Mouse (Mus musculus): ENCODE measurements around the gene Scn3b. TPM values are rescaled to one million over a fixed set of nuclear protein-coding genes. Genes with fewer than 3 reads are reported as not detected.

Gene Scn3b
- polyA plus RNA-seq (2016; fragmentation: Nextera tagmentation; extraction: Ambion mirVana), result 5.4 and 11.7 TPM in 2 replicates

DNA sequence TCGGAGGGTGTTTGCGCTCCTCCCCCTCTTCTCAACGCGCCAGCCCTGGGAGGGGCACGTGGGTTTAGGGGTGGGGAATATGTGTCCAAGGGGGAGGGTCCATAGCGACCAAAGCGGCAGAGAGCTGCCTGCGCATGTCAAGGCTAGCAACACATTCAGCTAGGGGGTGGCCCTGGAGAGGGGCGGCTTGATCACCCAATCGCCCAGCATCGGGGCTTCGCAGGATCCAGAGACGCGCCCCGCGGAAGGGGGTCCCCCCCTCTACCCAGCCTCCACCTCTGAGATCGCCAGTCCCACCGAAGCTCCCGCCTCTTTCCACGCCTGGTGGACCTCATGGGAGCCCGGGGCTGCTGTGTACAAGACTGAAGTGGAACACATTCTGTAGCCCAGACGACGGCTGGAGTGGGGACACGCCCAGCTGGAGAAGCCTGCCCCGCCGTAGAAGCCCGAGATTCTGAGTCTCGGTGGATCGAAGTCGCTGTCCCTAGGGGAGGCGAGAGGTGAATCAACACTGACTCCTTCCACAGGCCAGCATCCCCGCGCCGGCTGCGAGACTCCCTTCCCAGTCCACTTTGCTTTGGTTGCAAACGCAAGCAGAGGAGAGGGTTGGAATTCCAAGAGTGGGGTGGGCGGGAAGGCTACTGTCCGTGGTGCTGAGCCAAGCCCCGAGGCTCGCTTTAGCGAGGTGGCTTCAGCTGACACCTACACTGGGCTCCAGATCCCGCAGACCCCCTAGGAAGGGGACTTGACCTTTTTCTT is at the start of gene Scn3b:
Scn3b (plus strand) TSS at position 115 of the 759 bp plus-strand sequence.
- peak; percentile 67 for DNase-seq (ENCODE audit: low spot score)
- Histone ChIP-seq H3K4me3 (peak within 1 kb of the TSS; percentile 61), H3K27me3 (ENCODE audit: low read depth, poor library complexity, severe bottlenecking) (peaks cover 28% of the 10 kb centered on the region), H3K36me3 (no peaks in the 10 kb centered on the region), H3K4me1 (peaks cover 26% of the 10 kb centered on the region), H3K9me3 (replicated peaks) (no peaks in the 10 kb centered on the region), H3K27ac (replicated peaks) (peak within 1 kb of the TSS; percentile 69)
- under 1% methylated on average over 42 of the region's 42 CpGs for WGBS

DNA sequence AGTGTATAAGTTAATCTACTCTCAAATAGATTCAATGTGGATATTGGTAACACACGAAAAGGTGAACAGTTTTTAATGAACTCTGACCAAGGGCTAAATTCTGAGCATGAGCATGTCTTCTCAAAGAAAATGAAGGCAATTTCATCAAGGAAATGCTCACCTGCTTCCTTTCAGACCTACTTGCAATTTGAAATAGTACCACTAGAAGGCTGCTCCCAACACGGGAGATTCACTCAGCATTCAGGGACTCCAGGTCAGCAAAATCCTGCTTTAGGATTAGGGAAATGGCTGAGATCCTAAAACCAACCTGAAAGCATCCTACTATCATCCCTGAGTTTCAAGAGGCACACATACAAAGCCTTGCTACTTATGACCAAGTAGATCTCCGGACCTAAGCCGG is 44.7 kb upstream of the Scn3b start:
- H3K9me3 ChIP-seq (replicated peaks), result no peaks in the 10 kb centered on the region
- H3K4me3 ChIP-seq, result no peak overlapping the region
- no peak for DNase-seq (ENCODE audit: low spot score)
- no peaks in the 10 kb centered on the region for H3K27me3 ChIP-seq (ENCODE audit: low read depth, poor library complexity, severe bottlenecking)
- no peak overlapping the region for H3K27ac ChIP-seq (replicated peaks)
- no peaks in the 10 kb centered on the region for H3K36me3 ChIP-seq
- peaks cover 5% of the 10 kb centered on the region for H3K4me1 ChIP-seq
- WGBS, result 71% methylated on average over 4 of the region's 4 CpGs

GRCm38 (mm10) chr9:40227874-40228789 is 40.9 kb upstream of the Scn3b start:
- Histone ChIP-seq H3K27ac (replicated peaks) (no peak overlapping the region), H3K36me3 (no peaks in the 10 kb centered on the region), H3K4me3 (no peak overlapping the region), H3K4me1 (peaks cover 8% of the 10 kb centered on the region), H3K27me3 (ENCODE audit: low read depth, poor library complexity, severe bottlenecking) (0 out of 2 replicates have a peak, but pooled peaks cover 4% of the 10 kb centered on the region), H3K9me3 (replicated peaks) (peaks cover 3% of the 10 kb centered on the region; the same call in 1 of the 2 replicates)
- 73% methylated on average over 10 of the region's 10 CpGs for WGBS
- DNase-seq (ENCODE audit: low spot score), result peak; percentile 50

DNA sequence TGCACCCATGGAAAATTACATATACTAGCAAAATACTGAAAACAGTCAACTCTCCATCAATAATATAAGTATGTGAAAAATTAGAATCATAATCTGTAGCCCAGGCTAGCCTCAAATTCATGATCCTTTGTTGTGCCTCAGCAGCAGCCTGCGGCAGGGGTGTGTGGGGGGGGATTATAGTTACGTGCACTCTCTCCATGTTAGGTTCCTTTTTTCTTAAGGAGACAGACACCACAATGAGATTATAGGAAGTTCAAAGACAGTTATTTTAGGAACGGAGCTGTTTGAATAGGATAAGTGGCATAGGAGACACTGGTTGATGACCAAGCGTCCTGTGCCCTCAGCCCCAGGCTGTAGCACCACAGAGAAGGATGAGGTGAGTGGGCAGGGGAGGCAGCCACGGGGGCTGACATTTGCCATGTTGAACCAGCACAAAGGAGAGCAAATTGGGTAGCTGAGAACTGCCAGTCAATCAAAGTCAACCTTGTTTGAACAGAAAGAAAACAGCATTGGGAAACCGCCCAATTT is 40.1 kb upstream of the Scn3b start:
- 58% methylated on average over 6 of the region's 6 CpGs for WGBS
- peaks cover 3% of the 10 kb centered on the region; the same call in 1 of the 2 replicates for H3K9me3 ChIP-seq (replicated peaks)
- no peak overlapping the region for H3K4me3 ChIP-seq
- H3K4me1 ChIP-seq, result peaks cover 8% of the 10 kb centered on the region
- DNase-seq (ENCODE audit: low spot score), result no peak
- 0 out of 2 replicates have a peak, but pooled peaks cover 4% of the 10 kb centered on the region for H3K27me3 ChIP-seq (ENCODE audit: low read depth, poor library complexity, severe bottlenecking)
- H3K27ac ChIP-seq (replicated peaks), result no peak overlapping the region
- no peaks in the 10 kb centered on the region for H3K36me3 ChIP-seq

DNA sequence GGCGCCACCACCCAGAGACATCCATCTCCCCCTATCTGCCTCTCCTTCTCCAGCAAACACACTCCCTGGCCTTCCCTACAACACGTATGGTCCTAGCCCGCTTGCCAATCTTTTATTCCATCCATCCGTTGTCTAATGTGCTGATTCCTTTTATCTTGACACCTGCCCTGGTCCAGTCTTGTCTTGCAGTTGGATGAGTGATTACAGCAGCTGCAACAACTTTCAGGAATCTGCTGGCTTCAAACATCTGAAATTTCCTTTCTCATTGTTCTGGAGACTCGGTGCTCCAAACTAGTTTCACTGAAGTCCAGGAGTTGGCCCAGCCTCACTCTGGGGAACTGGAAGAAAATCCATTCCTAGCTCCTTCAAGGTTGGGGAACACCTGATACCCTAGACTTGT is 39.5 kb upstream of the Scn3b start:
- 0 out of 2 replicates have a peak, but pooled peaks cover 4% of the 10 kb centered on the region for H3K27me3 ChIP-seq (ENCODE audit: low read depth, poor library complexity, severe bottlenecking)
- H3K36me3 ChIP-seq, result no peaks in the 10 kb centered on the region
- 77% methylated on average over 5 of the region's 5 CpGs for WGBS
- peaks cover 10% of the 10 kb centered on the region for H3K4me1 ChIP-seq
- no peak overlapping the region for H3K27ac ChIP-seq (replicated peaks)
- no peak for DNase-seq (ENCODE audit: low spot score)
- no peak overlapping the region for H3K4me3 ChIP-seq
- peaks cover 3% of the 10 kb centered on the region; the same call in 1 of the 2 replicates for H3K9me3 ChIP-seq (replicated peaks)

- Histone ChIP-seq H3K4me1 (peaks cover 18% of the 10 kb centered on the region), H3K36me3 (no peaks in the 10 kb centered on the region), H3K27ac (replicated peaks) (no peak overlapping the region), H3K27me3 (ENCODE audit: low read depth, poor library complexity, severe bottlenecking) (0 out of 2 replicates have a peak, but pooled peaks cover 4% of the 10 kb centered on the region), H3K4me3 (no peak overlapping the region), H3K9me3 (replicated peaks) (peaks cover 3% of the 10 kb centered on the region; the same call in 1 of the 2 replicates)
- 92% methylated on average over 3 of the region's 3 CpGs for WGBS
- no peak for DNase-seq (ENCODE audit: low spot score)
Observed at GRCm38 (mm10) chr9:40231019-40231418, 38.0 kb upstream of the Scn3b start.

- H3K4me1 ChIP-seq, result peaks cover 11% of the 10 kb centered on the region
- H3K27me3 ChIP-seq (ENCODE audit: low read depth, poor library complexity, severe bottlenecking), result 0 out of 2 replicates have a peak, but pooled peaks cover 4% of the 10 kb centered on the region
- H3K4me3 ChIP-seq, result no peak overlapping the region
- H3K9me3 ChIP-seq (replicated peaks), result peaks cover 3% of the 10 kb centered on the region; the same call in 1 of the 2 replicates
- no peak for DNase-seq (ENCODE audit: low spot score)
- 69% methylated on average over 10 of the region's 10 CpGs for WGBS
- H3K36me3 ChIP-seq, result no peaks in the 10 kb centered on the region
- no peak overlapping the region for H3K27ac ChIP-seq (replicated peaks)
Observed at GRCm38 (mm10) chr9:40234233-40235072, 34.6 kb upstream of the Scn3b start.

DNA sequence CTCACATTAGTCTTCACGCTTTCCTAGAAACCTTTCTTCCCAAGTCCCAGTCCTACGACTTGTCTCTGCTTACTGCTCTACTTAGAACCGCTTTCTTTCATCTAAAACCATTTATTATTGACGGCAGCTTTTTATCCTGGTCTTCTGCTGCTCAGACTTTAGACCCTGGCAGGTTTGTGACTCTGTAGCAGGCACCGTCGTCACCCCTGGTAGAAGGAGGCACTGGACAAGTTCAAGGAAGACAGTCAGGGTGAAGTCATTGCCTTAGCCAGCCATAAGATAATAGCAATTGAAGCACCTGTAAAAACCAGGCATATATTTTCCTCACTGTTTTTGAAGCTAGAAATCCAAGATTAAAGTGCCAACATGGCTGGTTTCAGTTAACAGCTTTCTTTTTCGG is 33.8 kb upstream of the Scn3b start:
- no peak for DNase-seq (ENCODE audit: low spot score)
- 92% methylated on average over 7 of the region's 7 CpGs for WGBS
- Histone ChIP-seq H3K27me3 (ENCODE audit: low read depth, poor library complexity, severe bottlenecking) (peaks cover 9% of the 10 kb centered on the region), H3K4me1 (peaks cover 17% of the 10 kb centered on the region), H3K4me3 (no peak overlapping the region), H3K9me3 (replicated peaks) (peaks cover 3% of the 10 kb centered on the region; the same call in 1 of the 2 replicates), H3K36me3 (no peaks in the 10 kb centered on the region), H3K27ac (replicated peaks) (no peak overlapping the region)

GRCm38 (mm10) chr9:40239749-40240148 is 29.3 kb upstream of the Scn3b start:
- no peak overlapping the region for H3K27ac ChIP-seq (replicated peaks)
- no peak overlapping the region for H3K4me3 ChIP-seq
- H3K9me3 ChIP-seq (replicated peaks), result no peaks in the 10 kb centered on the region
- peaks cover 36% of the 10 kb centered on the region for H3K4me1 ChIP-seq
- peaks cover 17% of the 10 kb centered on the region for H3K27me3 ChIP-seq (ENCODE audit: low read depth, poor library complexity, severe bottlenecking)
- no peak for DNase-seq (ENCODE audit: low spot score)
- H3K36me3 ChIP-seq, result no peaks in the 10 kb centered on the region
- WGBS, result 19% methylated on average over 4 of the region's 4 CpGs

DNA sequence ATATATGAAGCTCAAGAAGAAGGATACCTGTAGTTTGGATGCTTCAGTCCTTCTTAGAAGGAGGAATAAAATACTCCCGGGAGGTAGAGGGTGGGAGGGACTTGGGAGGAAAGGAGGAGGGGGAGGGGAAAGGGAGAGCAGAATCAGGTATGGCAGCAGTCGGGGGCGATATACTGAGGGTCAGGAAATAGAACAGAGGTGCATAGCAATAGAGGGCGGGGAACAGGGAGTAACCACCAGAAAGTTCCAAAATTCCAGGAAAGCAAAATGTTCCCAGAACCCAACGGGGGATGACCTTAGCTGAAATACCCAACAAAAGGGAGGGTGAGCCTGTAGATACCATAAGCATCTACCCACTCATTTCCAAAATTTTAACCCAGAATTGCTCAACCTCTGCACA is 28.7 kb upstream of the Scn3b start:
- Histone ChIP-seq H3K27me3 (ENCODE audit: low read depth, poor library complexity, severe bottlenecking) (peaks cover 17% of the 10 kb centered on the region), H3K9me3 (replicated peaks) (no peaks in the 10 kb centered on the region), H3K36me3 (no peaks in the 10 kb centered on the region), H3K4me3 (no peak overlapping the region), H3K4me1 (peaks cover 30% of the 10 kb centered on the region), H3K27ac (replicated peaks) (peak overlapping the region; percentile 85; the same call in 1 of the 2 replicates)
- DNase-seq (ENCODE audit: low spot score), result no peak
- WGBS, result 15% methylated on average over 5 of the region's 5 CpGs

DNA sequence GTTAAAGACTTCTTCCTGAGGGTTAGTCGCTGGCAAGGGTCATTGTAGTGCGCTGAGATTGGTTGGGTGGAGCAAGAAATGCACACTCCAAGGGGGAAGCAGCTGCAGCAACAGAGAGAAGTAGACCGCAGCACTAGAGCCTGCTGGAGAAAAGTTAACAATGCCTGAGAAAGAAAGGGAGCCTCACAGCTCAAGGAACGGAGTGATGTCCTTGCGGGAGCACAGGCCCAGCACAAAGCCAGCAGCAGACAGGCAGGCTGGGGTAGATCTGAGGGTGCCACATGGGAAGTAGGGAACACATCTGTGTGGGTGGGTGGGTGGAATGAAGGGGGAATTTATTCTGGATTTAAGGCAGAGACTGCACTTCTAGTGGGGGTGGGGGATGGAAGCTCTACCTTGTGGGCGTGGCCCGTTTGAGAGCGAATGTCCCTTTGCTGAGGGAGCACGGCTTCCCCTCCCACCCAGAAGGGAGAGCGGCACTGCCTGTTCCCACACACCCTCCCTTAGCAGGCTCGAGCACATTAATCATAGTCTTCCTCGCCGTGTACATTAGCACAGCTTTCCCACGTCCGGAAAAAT is 27.7 kb upstream of the Scn3b start:
- 1% methylated on average over 15 of the region's 15 CpGs for WGBS
- DNase-seq (ENCODE audit: low spot score), result peak; percentile 75
- Histone ChIP-seq H3K36me3 (no peaks in the 10 kb centered on the region), H3K27ac (replicated peaks) (peak overlapping the region; percentile 85), H3K4me3 (peak overlapping the region; percentile 56), H3K9me3 (replicated peaks) (no peaks in the 10 kb centered on the region), H3K4me1 (peaks cover 30% of the 10 kb centered on the region), H3K27me3 (ENCODE audit: low read depth, poor library complexity, severe bottlenecking) (peaks cover 17% of the 10 kb centered on the region)

All from midbrain, embryonic 10.5 days (tissue).